Mouse (Mus musculus) MEL (cell line): ENCODE results near the gene Fam184b.

Source experiments
- CTCF ChIP-seq, 3 experiments: IDR thresholded peaks in 2 of 3; conservative IDR thresholded peaks in 1 of 3; 2 replicates each; pipeline ENCODE4 v1.5.1; 2011 to 2012; ENCODE audit warnings: low read length in 3 of 3, low read depth in 2 of 3, mild to moderate bottlenecking in 2 of 3, improper control_type of control experiment in 1 of 3, inconsistent platforms in 1 of 3, mixed read lengths in 1 of 3, moderate library complexity in 1 of 3; ENCODE audit not compliant: control insufficient read depth in 1 of 3, insufficient read depth in 1 of 3, poor library complexity in 1 of 3, severe bottlenecking in 1 of 3
- GATA1 ChIP-seq: IDR thresholded peaks from 2 replicates; pipeline ENCODE4 v1.6.1; 2011; ENCODE audit warnings: low read depth, low read length, improper control_type of control experiment
- HCFC1 ChIP-seq: IDR thresholded peaks from 2 replicates; pipeline ENCODE4 v1.6.1; 2012; ENCODE audit warnings: low read depth, mild to moderate bottlenecking, inconsistent platforms, low read length, improper control_type of control experiment, moderate library complexity
- KAT2A ChIP-seq: conservative IDR thresholded peaks from 2 replicates; pipeline ENCODE4 v1.6.1; 2012; ENCODE audit warnings: low read depth, low read length, improper control_type of control experiment, inconsistent platforms
- MAFK ChIP-seq: IDR thresholded peaks from 2 replicates; pipeline ENCODE4 v1.6.1; 2011; ENCODE audit warnings: low read depth, mild to moderate bottlenecking, low read length, improper control_type of control experiment, borderline replicate concordance
- MAX ChIP-seq: IDR thresholded peaks from 2 replicates; pipeline ENCODE4 v1.6.1; 2011; ENCODE audit warnings: low read length, improper control_type of control experiment
- MAZ ChIP-seq: IDR thresholded peaks from 2 replicates; pipeline ENCODE4 v1.6.1; 2012; ENCODE audit warnings: low read depth, mild to moderate bottlenecking, inconsistent platforms, low read length, improper control_type of control experiment
- RCOR1 ChIP-seq: IDR thresholded peaks from 2 replicates; pipeline ENCODE4 v1.6.1; 2012; ENCODE audit warnings: low read depth, mild to moderate bottlenecking, inconsistent platforms, low read length, improper control_type of control experiment
- USF1 ChIP-seq: IDR thresholded peaks from 2 replicates; pipeline ENCODE4 v1.6.1; 2014; ENCODE audit warnings: low read depth, mild to moderate bottlenecking, inconsistent platforms, low read length, improper control_type of control experiment, moderate library complexity
- ZKSCAN1 ChIP-seq: IDR thresholded peaks from 2 replicates; pipeline ENCODE4 v1.6.1; 2012; ENCODE audit warnings: low read depth, mild to moderate bottlenecking, inconsistent platforms, low read length, improper control_type of control experiment, moderate library complexity
- ZNF384 ChIP-seq: IDR thresholded peaks from 2 replicates; pipeline ENCODE4 v1.6.1; 2012; ENCODE audit warnings: low read depth, mild to moderate bottlenecking, inconsistent platforms, low read length, improper control_type of control experiment

DNA sequence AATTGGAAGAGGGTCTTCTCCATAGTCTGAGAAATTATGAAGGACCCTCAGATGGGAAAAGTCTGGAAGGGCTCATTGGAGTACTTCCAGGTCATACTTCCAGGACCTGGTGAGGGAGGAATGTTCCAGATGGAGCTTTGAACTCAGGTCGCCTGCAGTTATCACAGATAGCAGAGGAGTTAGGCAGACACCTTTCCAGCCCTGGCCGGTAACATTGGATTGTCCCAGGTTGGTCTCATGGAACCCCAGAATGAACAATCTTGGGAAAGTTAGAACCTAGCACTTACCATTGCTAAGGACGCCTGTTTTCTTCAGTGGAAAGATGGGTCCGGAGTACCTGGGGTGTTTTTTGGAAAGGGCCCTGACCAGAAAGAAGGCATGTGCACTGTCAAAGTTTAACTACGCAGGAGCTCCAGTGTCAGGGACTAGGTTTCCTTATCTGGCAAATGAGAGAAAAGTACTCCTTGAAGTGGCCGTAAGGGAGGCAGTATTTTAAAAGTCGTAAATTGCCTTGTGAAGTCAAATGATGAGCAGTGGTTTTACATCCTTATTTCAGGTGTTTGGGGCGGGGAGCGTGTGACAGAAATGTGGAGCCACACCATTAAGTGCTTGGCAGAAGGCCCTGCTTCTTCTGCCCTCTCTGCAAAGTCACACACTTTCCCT, 145.2 kb downstream of the Fam184b start:
- TF ChIP-seq ZKSCAN1 (no peak), MAX (no peak; the same call in 1 of the 2 replicates), KAT2A (no peak), ZNF384 (no peak), GATA1 (no peak), MAZ (no peak; the same call in 1 of the 2 replicates), USF1 (no peak), HCFC1 (no peak), CTCF (IDR thresholded peaks at IDR 0.05 in 2 of 3, conservative IDR thresholded peaks at IDR 0.05 in 1 of 3; ENCODE audit: control insufficient read depth in 1 of 3, insufficient read depth in 1 of 3, low read depth in 2 of 3, low read length in 3 of 3, poor library complexity in 1 of 3, severe bottlenecking in 1 of 3) (no peak), MAFK (no peak), RCOR1 (no peak)
